Mouse (Mus musculus): ENCODE measurements around the gene 1700122O11Rik. TPM values are rescaled to one million over a fixed set of nuclear protein-coding genes. Genes with fewer than 3 reads are reported as not detected.

1700122O11Rik gene
- polyA plus RNA-seq, 1 experiment, result not detected

GRCm38 (mm10) chr17:48052338-48053067 is 14.4 kb upstream of the 1700122O11Rik start:
- H3K27ac ChIP-seq (ENCODE audit: insufficient read depth, low read depth, low read length), result no peak overlapping the region
- TF ChIP-seq POLR2A (IDR thresholded peaks at IDR 0.05; ENCODE audit: borderline replicate concordance, low read depth, low read length) (no peak), CTCF (IDR thresholded peaks at IDR 0.05; ENCODE audit: low read depth, low read length) (no peak)
- H3K4me3 ChIP-seq (ENCODE audit: insufficient read depth, low read length), result no peak overlapping the region
- H3K4me1 ChIP-seq (ENCODE audit: control insufficient read depth, insufficient read depth, low read length), result no peaks in the 10 kb centered on the region

GRCm38 (mm10) chr17:48051638-48052337 is 13.7 kb upstream of the 1700122O11Rik start:
- no peak overlapping the region for H3K27ac ChIP-seq (ENCODE audit: insufficient read depth, low read depth, low read length)
- H3K4me1 ChIP-seq (ENCODE audit: control insufficient read depth, insufficient read depth, low read length), result no peaks in the 10 kb centered on the region

GRCm38 (mm10) chr17:48045631-48046030 is 7.5 kb upstream of the 1700122O11Rik start:
- H3K4me1 ChIP-seq (ENCODE audit: control insufficient read depth, insufficient read depth, low read length), result peaks cover 9% of the 10 kb centered on the region
- TF ChIP-seq CTCF (IDR thresholded peaks at IDR 0.05; ENCODE audit: low read depth, low read length) (peak; percentile 81), POLR2A (IDR thresholded peaks at IDR 0.05; ENCODE audit: borderline replicate concordance, low read depth, low read length) (no peak)
- H3K4me3 ChIP-seq (ENCODE audit: insufficient read depth, low read length), result no peak overlapping the region
- no peak overlapping the region for H3K27ac ChIP-seq (ENCODE audit: insufficient read depth, low read depth, low read length)

More at GRCm38 (mm10) chr17:48051638-48052337, 13.7 kb upstream of the 1700122O11Rik start:
- H3K4me3 ChIP-seq (ENCODE audit: insufficient read depth, low read length), result no peak overlapping the region
- no peak for TF ChIP-seq CTCF (IDR thresholded peaks at IDR 0.05; ENCODE audit: low read depth, low read length)
- no peak for TF ChIP-seq POLR2A (IDR thresholded peaks at IDR 0.05; ENCODE audit: borderline replicate concordance, low read depth, low read length)

- Histone ChIP-seq H3K4me1 (ENCODE audit: control insufficient read depth, insufficient read depth, low read length) (peaks cover 9% of the 10 kb centered on the region), H3K27ac (ENCODE audit: insufficient read depth, low read depth, low read length) (no peak overlapping the region), H3K4me3 (ENCODE audit: insufficient read depth, low read length) (no peak overlapping the region)
- TF ChIP-seq CTCF (IDR thresholded peaks at IDR 0.05; ENCODE audit: low read depth, low read length) (no peak), POLR2A (IDR thresholded peaks at IDR 0.05; ENCODE audit: borderline replicate concordance, low read depth, low read length) (no peak)
These were observed 5.2 kb upstream of the 1700122O11Rik start for GRCm38 (mm10) chr17:48043154-48043880.

DNA sequence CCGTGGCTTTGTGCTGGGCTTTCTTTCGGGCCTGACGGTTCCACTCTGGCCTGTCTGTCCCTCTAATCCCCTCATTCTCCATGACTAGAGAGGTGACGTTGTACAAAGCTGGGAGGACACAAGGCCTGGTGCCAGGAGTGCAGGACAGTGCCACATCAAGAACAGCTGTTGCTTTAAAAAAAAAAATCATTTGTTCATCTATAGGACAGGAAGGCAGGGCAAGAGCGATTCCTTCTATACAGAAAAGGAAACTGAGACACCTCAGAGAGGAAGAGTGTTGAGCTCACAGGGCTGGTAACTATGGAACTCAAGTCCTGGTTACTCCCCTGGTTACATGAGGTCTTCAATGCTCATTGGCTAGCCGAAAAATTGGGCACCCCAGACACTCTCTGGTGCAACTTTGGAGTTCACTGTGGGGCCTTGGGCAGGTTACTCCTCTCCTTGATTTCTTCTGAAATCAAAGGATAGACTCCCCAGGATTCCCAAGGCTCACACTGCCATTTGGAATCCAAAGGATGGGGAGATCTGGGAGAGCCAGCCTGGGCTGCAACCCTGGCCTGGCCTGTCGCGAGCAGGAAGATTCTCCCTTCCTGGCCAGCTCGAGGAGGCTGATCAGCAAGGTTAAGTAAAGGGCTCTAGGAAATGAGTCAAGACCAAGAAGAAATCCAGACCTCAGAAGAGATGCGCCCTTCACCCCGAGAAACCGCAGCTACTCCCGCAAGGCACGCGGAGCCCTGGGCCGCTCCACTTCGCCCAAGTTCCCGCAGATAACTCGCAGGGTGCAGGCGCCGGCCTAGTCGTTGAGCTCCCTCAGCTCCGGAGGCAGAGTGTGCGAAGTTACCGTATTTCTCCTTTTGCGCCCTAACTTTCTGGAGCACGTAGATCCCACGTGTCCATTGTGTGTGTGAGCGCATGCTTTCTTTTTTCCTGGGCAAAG is 3.5 kb upstream of the 1700122O11Rik start:
- TF ChIP-seq POLR2A (IDR thresholded peaks at IDR 0.05; ENCODE audit: borderline replicate concordance, low read depth, low read length) (no peak), CTCF (IDR thresholded peaks at IDR 0.05; ENCODE audit: low read depth, low read length) (no peak)
- no peak overlapping the region for H3K4me3 ChIP-seq (ENCODE audit: insufficient read depth, low read length)
- peaks cover 9% of the 10 kb centered on the region for H3K4me1 ChIP-seq (ENCODE audit: control insufficient read depth, insufficient read depth, low read length)
- no peak overlapping the region for H3K27ac ChIP-seq (ENCODE audit: insufficient read depth, low read depth, low read length)

GRCm38 (mm10) chr17:48039232-48039866 is 1.3 kb upstream of the 1700122O11Rik start:
- no peak for TF ChIP-seq CTCF (IDR thresholded peaks at IDR 0.05; ENCODE audit: low read depth, low read length)
- TF ChIP-seq POLR2A (IDR thresholded peaks at IDR 0.05; ENCODE audit: borderline replicate concordance, low read depth, low read length), result no peak
- no peak overlapping the region for H3K4me3 ChIP-seq (ENCODE audit: insufficient read depth, low read length)

GRCm38 (mm10) chr17:48036921-48037320 is 1.2 kb downstream of the 1700122O11Rik start:
- Histone ChIP-seq H3K4me3 (ENCODE audit: insufficient read depth, low read length) (no peak overlapping the region), H3K27ac (ENCODE audit: insufficient read depth, low read depth, low read length) (no peak overlapping the region), H3K4me1 (ENCODE audit: control insufficient read depth, insufficient read depth, low read length) (no peaks in the 10 kb centered on the region; the same call in 1 of the 2 replicates)
- TF ChIP-seq POLR2A (IDR thresholded peaks at IDR 0.05; ENCODE audit: borderline replicate concordance, low read depth, low read length), result no peak
- TF ChIP-seq CTCF (IDR thresholded peaks at IDR 0.05; ENCODE audit: low read depth, low read length), result no peak

More at GRCm38 (mm10) chr17:48039232-48039866, 1.3 kb upstream of the 1700122O11Rik start:
- H3K27ac ChIP-seq (ENCODE audit: insufficient read depth, low read depth, low read length), result no peak overlapping the region
- H3K4me1 ChIP-seq (ENCODE audit: control insufficient read depth, insufficient read depth, low read length), result peaks cover 9% of the 10 kb centered on the region

- H3K27ac ChIP-seq (ENCODE audit: insufficient read depth, low read depth, low read length), result no peak overlapping the region
- H3K4me1 ChIP-seq (ENCODE audit: control insufficient read depth, insufficient read depth, low read length), result no peaks in the 10 kb centered on the region
- no peak overlapping the region for H3K4me3 ChIP-seq (ENCODE audit: insufficient read depth, low read length)
- TF ChIP-seq POLR2A (IDR thresholded peaks at IDR 0.05; ENCODE audit: borderline replicate concordance, low read depth, low read length), result no peak
- TF ChIP-seq CTCF (IDR thresholded peaks at IDR 0.05; ENCODE audit: low read depth, low read length), result no peak
These were observed 6.3 kb downstream of the 1700122O11Rik start for GRCm38 (mm10) chr17:48031521-48032430.
